Mouse (Mus musculus) kidney, postnatal 10 days (tissue): ENCODE measurements around the gene Pde10a.
A peak's percentile ranks its signal among the peaks of the same experiment; 100 is the strongest.

Source experiments
- DNase-seq: peaks from one replicate; pipeline ENCODE4 v3.0.0; 2021; ENCODE audit warnings: mixed read lengths

The Pde10a gene

GRCm38 (mm10) chr17:8977271-8977670, 452.1 kb downstream of the Pde10a start:
- no peak for DNase-seq

- no peak for DNase-seq
Measured at GRCm38 (mm10) chr17:8983576-8983975, 458.4 kb downstream of the Pde10a start.

- DNase-seq: no peak
Measured at GRCm38 (mm10) chr17:8985714-8986113, 460.5 kb downstream of the Pde10a start.

- DNase-seq: no peak
Measured at GRCm38 (mm10) chr17:8986551-8986950, 461.4 kb downstream of the Pde10a start.

GRCm38 (mm10) chr17:8987369-8987768, 462.2 kb downstream of the Pde10a start:
- peak; percentile 20 for DNase-seq

GRCm38 (mm10) chr17:8988119-8988807, 463.1 kb downstream of the Pde10a start, which contains the start of gene 1700010I14Rik:
TSS of gene 1700010I14Rik (plus strand) at chr17:8988333.
- DNase-seq: peak; percentile 95

GRCm38 (mm10) chr17:8991160-8991559, 466.0 kb downstream of the Pde10a start:
- peak; percentile 34 for DNase-seq

GRCm38 (mm10) chr17:8995344-8995743, 470.2 kb downstream of the Pde10a start:
- no peak for DNase-seq

GRCm38 (mm10) chr17:9002438-9002837, 477.3 kb downstream of the Pde10a start:
- DNase-seq: no peak

- no peak for DNase-seq
Measured at GRCm38 (mm10) chr17:9004516-9004915, 479.3 kb downstream of the Pde10a start.

- no peak for DNase-seq
Measured at GRCm38 (mm10) chr17:9023198-9023942, 498.2 kb downstream of the Pde10a start.

GRCm38 (mm10) chr17:9030181-9030580, 505.0 kb downstream of the Pde10a start:
- no peak for DNase-seq

GRCm38 (mm10) chr17:9031241-9032141, 506.3 kb downstream of the Pde10a start:
- DNase-seq: peak; percentile 86

- no peak for DNase-seq
Measured at GRCm38 (mm10) chr17:9032362-9033044, 507.3 kb downstream of the Pde10a start.

- no peak for DNase-seq
Measured at GRCm38 (mm10) chr17:9033511-9033910, 508.3 kb downstream of the Pde10a start.

- DNase-seq: no peak
Measured at GRCm38 (mm10) chr17:9035561-9036348, 510.6 kb downstream of the Pde10a start.
